Mouse (Mus musculus): ENCODE data around the gene Sertm1. TPM values are rescaled to one million over a fixed set of nuclear protein-coding genes. Genes with fewer than 3 reads are reported as not detected.

Sertm1 gene
- polyA plus RNA-seq (2012; ENCODE audit: low replicate concordance) = not detected in 2 replicates

GRCm38 (mm10) chr3:54915643-54916071 is at the start of gene Sertm1:
Sertm1 (minus strand) TSS chr3:54915887.

Other genes with a start within 250 kb of the Sertm1 start
- 5.4 and 17.9 TPM in 2 replicates for gene Supt20, start 223.1 kb downstream of the Sertm1 start, polyA plus RNA-seq (2012; ENCODE audit: low replicate concordance)
- not detected in 2 replicates for gene Gm21958, start 201.5 kb downstream of the Sertm1 start, polyA plus RNA-seq (2012; ENCODE audit: low replicate concordance)
- gene Exosc8, start 180.5 kb downstream of the Sertm1 start, polyA plus RNA-seq (2012; ENCODE audit: low replicate concordance) = 6.2 and 28.7 TPM in 2 replicates
- gene Alg5, start 180.3 kb downstream of the Sertm1 start, polyA plus RNA-seq (2012; ENCODE audit: low replicate concordance) = 0.67 and 4.6 TPM in 2 replicates
- gene Smad9, start 160.3 kb downstream of the Sertm1 start, polyA plus RNA-seq (2012; ENCODE audit: low replicate concordance) = not detected in 2 replicates
- 45.6 and 88.4 TPM in 2 replicates for gene Rfxap, start 108.1 kb downstream of the Sertm1 start, polyA plus RNA-seq (2012; ENCODE audit: low replicate concordance)
- not detected in 2 replicates for gene Ccna1, start 139.6 kb upstream of the Sertm1 start, polyA plus RNA-seq (2012; ENCODE audit: low replicate concordance)
- 8.4 and 10.1 TPM in 2 replicates for gene Spg20, start 196.2 kb upstream of the Sertm1 start, polyA plus RNA-seq (2012; ENCODE audit: low replicate concordance)
- not detected in 2 replicates for gene Ccdc169, start 221.5 kb upstream of the Sertm1 start, polyA plus RNA-seq (2012; ENCODE audit: low replicate concordance)